Mouse (Mus musculus): Measurements from ENCODE around the gene Sytl3.
"Not testable (repeated sequence)": the region's sequence is repeated elsewhere in the genome, so short reads cannot be mapped to it uniquely, and the experiment has no call there.

Sytl3 gene

DNA sequence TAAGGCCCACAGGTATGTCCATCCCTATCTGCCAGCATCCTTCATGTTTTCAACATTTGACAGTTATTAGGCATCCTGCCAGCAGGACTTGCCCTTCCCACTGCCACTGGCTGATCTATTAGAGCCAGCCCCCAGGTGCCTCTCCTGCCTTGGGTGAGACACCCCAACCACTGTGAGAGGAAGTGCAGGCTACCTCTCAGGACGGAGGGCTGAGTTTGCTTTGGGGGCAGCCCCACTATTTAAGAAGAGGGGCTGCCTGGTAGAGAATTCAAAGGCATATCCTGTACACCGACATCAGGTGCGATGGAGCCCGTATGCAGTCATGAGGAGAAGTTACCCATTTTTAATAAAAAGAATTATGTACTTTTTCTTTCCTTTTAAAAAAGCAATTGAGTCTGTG lies 13.2 kb upstream of the Sytl3 start:
- in situ Hi-C loops (cut with MboI, MseI): not testable (repeated sequence)

DNA sequence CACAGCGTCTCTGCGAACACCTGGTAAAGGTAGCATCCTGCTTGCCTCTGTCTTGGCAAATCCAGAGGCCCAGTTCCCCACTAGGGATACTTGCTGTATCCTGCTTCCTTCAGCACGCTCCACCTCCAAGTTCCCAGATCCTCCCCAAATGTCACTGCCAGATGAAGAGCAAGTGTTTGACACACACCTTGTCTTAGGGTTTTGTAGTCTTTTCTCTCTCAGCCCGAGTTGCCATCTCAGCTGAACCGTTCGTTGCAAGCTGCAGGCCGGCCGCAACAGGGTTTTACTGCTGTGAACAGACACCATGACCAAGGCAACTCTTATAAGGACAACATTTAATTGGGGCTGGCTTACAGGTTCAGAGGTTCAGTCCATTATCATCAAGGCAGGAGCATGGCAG lies 12.1 kb upstream of the Sytl3 start:
- in situ Hi-C loops (cut with MboI, MseI): not testable (repeated sequence)

DNA sequence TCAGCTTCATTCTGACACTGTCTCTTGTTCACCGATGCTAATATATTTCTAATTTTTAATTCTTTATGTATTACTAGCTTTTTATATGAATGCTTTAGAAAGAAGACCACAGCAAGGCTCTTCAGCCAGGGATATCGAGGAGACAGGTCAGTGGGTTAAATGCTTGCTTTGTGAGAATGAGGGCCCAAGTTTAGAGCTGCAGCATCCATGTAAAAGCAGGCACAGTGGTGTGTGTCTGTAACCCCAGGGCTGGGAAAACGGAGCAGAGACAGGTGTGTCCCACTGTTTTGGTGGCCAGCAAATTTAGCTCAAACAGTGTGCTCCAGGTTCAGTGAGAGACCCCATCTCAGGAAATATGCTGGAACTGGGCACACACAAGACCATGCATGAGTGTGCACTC lies 11.4 kb upstream of the Sytl3 start:
- in situ Hi-C loops (cut with MboI, MseI): not testable (repeated sequence)

DNA sequence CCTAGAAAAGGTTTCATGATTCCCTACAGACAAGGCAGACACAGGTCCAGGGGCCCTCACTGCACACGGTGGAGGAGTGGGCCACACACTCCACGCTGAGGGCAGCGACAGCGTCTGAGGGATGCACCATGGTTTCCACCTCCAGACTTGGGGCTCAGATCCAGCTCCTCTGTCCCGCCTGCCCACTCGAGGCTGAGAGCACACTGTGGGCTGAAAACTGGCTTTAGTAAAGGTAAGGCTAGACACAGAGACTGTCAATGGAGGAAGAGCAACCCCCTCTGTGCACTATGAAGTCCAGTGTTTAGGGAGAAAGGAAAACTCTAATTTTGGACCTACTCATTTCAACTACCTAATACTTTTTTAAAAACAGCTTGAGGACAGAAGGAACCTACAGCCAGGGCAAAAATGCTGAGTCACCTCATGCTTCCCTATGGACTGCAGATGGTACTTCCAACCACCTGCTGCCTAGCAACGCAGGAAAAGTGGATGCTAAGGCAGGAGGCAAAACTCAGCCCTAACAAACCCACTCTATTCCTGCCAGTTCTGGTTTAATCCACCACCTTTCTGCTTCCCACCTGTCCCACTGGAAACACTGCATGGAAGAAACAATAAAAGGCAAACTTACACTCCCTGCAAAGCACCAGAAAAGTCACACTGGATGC lies 7.9 kb upstream of the Sytl3 start:
- in situ Hi-C loops (cut with MboI, MseI): loop anchor here (5.0 to 10.0 kb wide), 2 partner anchors 44 to 336 kb away; partner anchors contain the start of gene Dynlt1a

DNA sequence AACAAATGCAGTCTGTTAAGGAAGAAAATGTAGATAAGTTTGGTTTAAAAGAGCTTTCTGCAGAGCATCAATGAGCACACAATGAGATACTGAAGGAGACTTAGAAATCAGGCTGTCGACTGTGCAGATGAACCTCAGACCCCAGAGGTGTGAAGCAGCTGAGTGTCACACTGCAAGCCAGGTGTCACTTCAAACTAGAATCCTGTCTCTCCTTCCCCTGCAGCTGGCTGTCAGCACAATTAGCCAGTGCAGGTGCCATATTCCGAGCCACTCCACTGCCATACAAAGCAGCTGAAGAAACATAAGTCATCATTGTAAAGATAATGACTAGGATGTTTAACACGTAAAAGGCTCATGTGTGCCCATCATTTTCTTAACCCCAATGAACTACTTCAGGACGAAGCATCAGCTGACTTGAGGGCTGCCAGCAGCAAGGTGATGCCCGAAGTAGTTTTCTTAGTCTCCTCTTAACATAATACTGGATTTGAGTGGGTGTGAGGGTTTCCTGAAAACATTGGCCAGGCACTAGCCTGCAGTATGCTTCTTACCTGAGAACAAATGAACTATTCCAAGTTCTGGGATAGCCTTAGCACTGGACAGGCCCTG lies 5.4 kb upstream of the Sytl3 start:
- in situ Hi-C loops (cut with MboI, MseI): loop anchor here (5.0 to 10.0 kb wide), 2 partner anchors 46 to 339 kb away; partner anchors contain the start of gene Dynlt1a

DNA sequence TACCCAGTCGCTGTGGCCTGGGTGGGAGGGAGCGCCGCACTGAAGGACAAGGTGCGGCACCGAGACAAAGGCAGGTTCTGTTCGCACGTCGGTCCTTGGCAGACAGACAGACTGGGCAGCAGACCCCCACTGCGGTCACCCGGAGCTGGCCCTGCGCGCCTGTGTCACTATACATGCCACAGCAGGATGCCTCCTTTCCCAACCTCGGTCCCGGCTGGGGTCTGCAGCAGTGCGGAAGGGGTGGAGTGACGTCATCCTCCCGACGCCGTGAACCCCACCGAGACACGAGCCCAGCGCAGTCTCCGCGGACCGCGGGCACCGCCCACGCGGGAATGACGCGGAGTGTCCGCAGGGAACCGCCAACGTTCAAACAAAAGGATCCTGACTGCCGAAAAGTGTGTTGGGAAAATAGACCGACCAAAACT lies 3.8 kb upstream of the Sytl3 start:
- in situ Hi-C loops (cut with MboI, MseI): loop anchor here (5.0 to 10.0 kb wide), 2 partner anchors 228 to 340 kb away; partner anchors contain the start of gene Dynlt1a

DNA sequence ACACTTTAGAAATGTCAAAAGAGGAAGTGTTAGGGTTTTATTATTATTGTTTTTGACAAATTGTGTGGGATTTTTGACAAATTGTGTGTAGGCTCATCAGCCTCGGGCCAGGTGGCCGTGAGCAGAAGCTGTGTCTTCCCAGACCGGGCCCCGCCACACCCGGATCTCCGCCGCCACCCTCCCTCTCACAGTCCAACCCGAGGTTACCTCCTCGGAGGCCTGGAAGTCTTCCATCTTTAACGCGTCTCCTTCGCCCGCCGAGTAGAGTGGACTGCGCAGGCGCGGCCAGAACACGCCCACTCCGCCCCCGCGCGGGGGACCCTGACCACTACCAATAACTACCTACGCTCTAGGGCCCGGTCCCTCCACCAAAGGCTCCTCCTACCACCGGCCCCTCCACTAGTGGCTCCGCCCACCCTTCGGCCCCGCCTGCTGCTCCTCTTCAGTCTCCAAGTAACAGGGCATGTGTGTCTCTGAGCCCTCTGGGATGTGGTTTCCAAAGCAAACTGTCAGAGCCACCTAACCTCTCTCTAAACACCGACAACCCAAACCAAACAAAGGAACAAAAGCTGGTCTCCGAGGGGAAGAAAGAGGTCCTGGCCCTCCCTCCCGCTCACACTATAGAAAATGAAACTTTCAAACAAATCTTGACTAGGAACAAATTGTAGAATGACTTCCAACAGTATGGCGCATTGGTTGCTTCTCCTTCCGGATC lies 3.2 kb upstream of the Sytl3 start, which contains the start of gene Dynlt1f:
Gene Dynlt1f, minus strand, starts transcription at position 334 of the 715 bp plus-strand sequence.
- in situ Hi-C loops (cut with MboI, MseI): loop anchor here (5.0 to 10.0 kb wide), 2 partner anchors 228 to 341 kb away; partner anchors contain the start of gene Dynlt1a

DNA sequence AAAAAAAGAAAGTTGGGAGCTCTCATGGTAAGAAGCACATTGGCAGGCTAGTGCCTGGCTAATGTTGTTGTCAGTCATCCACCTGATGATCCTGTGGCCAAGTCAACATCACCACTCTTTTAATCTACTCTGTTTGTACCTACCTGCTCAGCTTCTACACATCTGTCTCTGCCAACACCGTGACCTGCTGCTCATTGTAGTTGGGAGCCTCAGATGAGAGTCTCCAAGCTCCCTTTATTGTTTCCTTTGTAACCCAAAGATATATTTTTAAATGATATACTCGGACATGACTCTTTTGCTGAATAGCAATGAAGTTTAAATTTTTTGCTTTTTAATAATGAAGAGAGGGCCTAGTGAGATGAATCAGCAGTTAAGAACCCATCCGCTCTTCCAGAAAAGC lies 2.4 kb upstream of the Sytl3 start:
- in situ Hi-C loops (cut with MboI, MseI): loop anchor here (5.0 to 10.0 kb wide), 2 partner anchors 229 to 342 kb away; partner anchors contain the start of gene Dynlt1a

DNA sequence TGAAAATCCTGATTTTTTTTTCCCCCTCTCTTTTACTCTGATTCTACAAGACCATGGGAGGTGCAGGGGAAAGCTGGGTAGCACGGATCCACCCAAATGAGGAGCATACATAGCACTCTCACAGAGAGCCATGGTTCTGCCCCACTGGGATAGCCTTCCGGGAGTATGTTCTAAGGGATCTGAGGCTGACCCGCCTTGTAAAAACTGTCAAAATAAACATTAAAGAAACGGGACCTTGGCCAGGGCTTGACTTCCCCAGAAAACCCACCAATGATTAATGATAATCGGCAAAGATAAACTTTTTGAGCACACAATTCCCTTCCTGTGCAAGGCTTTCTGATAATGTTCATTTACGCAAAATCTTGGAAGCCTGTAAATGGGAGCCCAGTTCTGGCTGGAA lies 1.7 kb downstream of the Sytl3 start:
- in situ Hi-C loops (cut with MboI, MseI): not testable (repeated sequence)

DNA sequence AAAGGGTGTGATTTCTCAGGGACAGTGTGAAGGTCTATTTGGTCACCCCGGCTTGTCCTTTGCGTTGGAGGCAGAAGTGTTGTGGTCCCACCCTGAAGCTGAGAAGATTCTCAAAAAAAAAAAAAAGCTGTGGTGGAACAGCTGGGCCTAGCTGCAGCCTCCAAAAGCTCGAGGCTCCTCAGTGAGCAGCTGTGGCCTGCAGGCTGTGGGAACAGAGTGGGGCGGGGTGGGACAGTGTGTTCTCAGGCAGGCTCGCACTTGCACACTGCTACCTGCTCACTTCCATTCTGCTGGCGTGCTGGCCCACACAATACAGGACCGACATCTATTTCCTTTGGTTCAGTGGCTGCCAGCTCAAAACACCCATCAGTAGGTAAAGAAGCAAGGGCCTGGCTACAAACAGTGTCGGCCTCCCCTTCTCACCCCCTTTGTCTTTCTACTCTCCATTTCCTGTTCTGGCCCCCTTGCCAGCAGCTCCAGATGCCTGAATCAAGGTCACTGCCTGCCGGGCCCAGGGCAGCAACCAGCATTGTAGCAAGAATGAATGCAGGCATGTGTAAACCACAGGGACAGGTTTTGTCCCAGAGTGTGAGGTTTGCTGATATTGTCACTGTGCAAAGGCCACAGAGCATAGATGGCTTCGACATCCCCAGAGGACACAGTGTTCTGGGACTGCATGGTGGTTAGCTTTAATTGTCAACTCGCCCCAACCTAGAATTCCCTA lies 2.4 kb downstream of the Sytl3 start:
- in situ Hi-C loops (cut with MboI, MseI): not testable (repeated sequence)

DNA sequence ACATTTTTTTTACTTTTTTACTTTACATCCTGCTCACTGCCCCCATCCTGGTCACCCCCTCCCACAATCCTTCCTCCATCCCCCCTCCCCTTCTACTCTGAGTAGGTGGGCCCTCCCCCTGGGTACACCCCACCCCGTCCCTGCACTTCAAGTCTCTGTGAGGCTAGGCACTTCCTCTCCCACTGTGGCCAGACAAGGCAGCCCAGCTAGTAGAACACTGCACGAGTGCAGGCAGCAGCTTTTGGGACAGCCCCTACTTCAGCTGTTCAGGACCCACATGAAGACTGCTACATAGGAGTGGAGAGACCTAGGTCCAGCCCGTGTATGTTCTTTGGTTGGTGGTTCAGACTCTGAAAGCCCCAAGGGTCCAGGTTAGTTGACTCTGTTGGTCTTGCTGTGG lies 3.9 kb downstream of the Sytl3 start:
- in situ Hi-C loops (cut with MboI, MseI): not testable (repeated sequence)

DNA sequence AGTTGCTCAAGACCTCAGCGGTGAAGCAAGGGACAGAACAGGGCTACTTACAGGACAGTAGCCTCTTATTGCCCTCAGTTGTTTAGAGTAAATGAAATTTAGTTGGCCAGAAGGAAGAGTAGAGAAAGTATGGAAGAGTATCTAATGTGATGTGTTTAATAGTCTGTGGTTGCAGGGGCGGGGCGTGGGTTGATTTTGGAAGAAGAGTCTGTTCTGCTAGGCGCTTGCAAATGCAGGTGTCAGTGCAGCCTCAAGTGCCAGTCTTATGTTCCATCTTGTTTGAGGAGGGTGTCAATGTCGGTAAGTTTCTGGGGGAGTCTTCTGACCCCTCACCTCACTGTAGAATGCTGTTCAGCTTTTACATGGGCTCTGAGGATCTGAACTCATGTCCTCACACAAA lies 6.5 kb downstream of the Sytl3 start:
- in situ Hi-C loops (cut with MboI, MseI): loop anchor here (5.0 kb wide), 1 partner anchor 78 kb away; no protein-coding TSS in a partner anchor

DNA sequence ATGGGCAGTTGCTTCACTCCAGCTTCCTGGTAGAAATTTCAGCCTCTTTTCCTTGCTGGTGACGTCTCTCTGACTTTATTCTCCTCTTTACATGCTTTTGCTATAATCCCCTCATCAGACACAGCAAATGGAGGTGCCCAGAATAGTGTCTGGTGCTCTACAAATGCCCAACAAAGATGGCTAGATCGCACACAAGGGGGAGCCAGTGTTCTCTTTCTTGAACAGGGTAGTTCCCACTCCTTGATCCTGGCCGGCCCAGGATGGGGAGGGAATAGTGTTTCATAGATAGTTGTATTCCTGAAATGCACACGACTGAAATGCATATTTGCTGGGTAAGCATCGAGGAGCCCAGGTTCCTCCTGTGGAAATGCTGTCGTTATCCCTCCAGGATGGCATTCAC lies 9.6 kb downstream of the Sytl3 start:
- in situ Hi-C loops (cut with MboI, MseI): loop anchor here (5.0 kb wide), 1 partner anchor 81 kb away; no protein-coding TSS in a partner anchor

DNA sequence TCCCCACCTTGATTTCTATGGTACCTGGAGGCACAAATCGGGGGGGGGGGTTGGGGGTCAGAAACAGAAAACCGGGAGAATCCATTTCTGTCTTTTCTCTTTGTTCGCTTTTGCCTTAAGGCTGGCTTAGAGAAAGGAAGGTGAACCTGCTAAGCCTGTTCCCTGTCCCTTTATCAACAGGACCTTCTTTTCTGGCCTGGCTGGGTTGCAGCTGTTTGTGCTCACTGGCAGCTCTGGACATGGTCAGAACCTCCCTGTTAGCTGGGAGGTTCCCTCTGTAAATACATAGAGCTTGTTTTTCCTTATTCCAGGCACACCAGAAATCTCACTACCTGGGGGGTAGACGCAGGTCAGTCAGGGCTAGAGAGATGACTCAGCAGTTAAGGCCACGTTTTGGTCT lies 15.4 kb downstream of the Sytl3 start:
- in situ Hi-C loops (cut with MboI, MseI): not testable (repeated sequence)

DNA sequence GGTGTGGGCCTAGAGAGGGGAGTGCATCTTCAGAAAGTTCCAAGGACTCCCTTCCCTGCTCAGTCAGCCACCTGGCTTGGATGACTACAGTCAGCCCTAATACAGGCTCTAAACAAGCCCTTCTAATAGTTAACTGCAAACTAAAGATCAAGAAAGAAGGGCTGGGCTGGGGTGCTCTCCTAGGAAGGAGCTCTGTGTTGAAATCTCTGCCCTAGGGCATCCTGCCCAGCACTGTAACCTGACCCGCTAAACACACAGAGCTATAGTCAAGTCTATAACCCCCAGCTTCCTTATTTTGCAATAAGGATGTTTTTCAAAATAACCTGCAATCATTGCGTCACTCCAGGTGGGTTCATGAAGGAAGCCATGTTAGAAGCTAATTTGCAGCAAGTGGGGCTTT lies 19.2 kb downstream of the Sytl3 start:
- in situ Hi-C loops (cut with MboI, MseI): loop anchor here (25.0 kb wide), 1 partner anchor 209 kb away; no protein-coding TSS in a partner anchor

DNA sequence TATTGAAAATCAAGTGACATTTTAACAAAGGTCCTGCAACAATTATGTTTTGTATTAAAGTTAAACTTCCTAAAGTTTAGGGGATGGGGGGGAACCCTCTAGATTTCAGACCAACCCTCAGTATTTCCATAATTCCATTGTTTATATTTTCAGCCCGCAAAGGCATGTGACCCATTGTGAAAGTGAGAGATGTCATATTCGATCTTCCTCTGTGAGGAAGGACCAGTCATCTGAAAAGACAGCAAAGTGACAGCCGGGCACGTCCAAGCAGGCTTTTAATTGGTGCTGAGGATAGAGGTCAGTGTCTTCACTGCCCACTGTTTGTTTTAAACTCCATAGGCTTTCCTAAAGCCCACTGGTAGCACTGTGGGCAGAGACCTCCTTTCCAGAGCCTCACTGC lies 22.8 kb downstream of the Sytl3 start:
- in situ Hi-C loops (cut with MboI, MseI): loop anchor here (5.0 to 25.0 kb wide), 2 partner anchors 114 to 206 kb away; no protein-coding TSS in a partner anchor

DNA sequence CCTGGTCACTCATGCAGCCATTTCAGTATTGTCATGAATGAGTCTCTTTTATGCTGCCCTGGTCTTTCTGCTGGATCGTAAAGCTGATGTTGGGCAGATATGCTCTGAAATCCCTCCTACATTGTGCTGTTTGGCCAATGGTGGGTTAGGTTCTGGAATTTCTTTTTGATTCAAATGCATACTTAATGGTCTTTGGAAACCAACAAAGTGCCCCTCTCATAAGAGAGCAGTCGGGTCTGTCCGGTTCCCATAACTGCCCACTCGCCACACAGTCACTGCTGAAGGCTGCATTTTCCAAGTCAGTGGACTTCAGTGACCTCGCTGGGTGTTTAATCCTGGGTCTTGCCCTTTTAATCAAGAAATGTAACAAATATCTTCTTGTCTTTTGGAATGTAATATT lies 24.8 kb downstream of the Sytl3 start:
- in situ Hi-C loops (cut with MboI, MseI): loop anchor here (5.0 to 25.0 kb wide), 2 partner anchors 116 to 204 kb away; no protein-coding TSS in a partner anchor

DNA sequence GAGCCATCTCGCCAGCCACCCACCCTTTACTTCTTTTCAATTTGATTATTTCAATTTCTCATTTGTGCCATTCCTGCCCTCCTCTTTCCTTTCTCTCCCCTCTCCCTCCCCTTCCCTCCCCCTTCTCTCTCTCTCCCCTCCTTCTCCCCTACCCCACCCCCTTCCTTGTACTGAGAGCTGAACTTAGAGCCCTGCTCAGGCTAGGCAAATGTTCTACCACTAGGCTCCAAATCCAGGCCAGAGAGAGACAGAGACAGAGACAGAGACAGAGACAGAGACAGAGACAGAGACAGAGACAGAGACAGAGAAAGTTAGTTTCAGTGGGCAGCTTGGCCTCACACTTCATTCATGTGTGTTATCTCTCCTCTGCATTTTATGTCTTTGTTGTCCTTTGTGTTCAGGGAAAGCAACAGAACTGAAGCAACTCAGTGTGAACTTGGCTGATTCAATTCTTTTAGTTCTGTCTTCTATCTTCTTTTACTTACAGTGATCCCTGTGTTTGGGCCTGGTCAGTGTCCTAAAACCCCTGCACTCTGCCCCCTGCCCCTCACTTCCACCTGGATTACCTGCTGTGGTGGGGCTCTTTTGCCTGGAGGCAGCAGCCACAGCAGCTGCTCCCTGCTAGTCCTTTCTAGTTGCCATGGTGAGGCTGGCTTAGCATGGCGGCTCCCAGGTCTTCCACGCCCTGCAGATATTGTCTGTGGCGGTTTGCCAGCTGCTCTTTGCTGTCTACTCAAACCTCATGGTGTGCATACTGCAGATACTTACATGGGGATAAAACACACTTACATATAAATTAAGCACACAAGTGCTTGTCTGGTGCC lies 25.8 kb downstream of the Sytl3 start:
- in situ Hi-C loops (cut with MboI, MseI): loop anchor here (5.0 to 25.0 kb wide), 3 partner anchors 117 to 287 kb away; no protein-coding TSS in a partner anchor

DNA sequence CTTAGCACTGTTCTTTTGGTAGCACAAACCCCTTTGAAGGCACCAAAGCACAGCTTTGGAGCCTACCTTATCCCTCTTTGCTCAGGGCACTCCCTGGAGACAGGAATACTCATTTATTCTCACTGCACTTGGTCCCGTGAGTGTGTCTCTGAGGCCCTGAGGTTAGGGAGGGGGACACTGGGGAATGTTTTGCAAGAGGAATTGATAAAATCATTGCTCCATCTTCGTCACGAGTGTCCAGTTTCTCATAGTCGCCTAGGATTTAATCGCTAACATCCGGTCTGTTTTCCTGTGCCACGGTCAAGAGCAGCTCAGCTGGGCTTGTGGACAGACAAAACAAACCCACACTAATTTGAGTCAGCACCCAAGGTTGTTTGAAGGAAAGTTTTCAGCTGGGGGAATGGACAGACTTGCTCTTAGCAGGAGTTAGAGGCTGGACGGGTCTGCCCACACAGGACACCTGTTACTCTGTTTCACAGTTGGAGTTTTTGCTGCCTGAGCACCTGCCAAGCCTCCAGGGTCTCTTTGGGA lies 26.5 kb downstream of the Sytl3 start:
- in situ Hi-C loops (cut with MboI, MseI): loop anchor here (5.0 to 25.0 kb wide), 2 partner anchors 202 to 288 kb away; no protein-coding TSS in a partner anchor

Data from T-helper 2 cell (primary cell).